Mouse (Mus musculus): ENCODE data around the gene 6430550D23Rik.

GRCm38 (mm10) chr2:155941697-155942442, 65.9 kb downstream of the 6430550D23Rik start:
- no peak for TF ChIP-seq CTCF (IDR thresholded peaks at IDR 0.05; ENCODE audit: low read depth)
- no peak for TF ChIP-seq EP300 (IDR thresholded peaks at IDR 0.05; ENCODE audit: low read depth)
